Mouse (Mus musculus): Measurements from ENCODE around the gene Agbl5.

Gene Agbl5

DNA sequence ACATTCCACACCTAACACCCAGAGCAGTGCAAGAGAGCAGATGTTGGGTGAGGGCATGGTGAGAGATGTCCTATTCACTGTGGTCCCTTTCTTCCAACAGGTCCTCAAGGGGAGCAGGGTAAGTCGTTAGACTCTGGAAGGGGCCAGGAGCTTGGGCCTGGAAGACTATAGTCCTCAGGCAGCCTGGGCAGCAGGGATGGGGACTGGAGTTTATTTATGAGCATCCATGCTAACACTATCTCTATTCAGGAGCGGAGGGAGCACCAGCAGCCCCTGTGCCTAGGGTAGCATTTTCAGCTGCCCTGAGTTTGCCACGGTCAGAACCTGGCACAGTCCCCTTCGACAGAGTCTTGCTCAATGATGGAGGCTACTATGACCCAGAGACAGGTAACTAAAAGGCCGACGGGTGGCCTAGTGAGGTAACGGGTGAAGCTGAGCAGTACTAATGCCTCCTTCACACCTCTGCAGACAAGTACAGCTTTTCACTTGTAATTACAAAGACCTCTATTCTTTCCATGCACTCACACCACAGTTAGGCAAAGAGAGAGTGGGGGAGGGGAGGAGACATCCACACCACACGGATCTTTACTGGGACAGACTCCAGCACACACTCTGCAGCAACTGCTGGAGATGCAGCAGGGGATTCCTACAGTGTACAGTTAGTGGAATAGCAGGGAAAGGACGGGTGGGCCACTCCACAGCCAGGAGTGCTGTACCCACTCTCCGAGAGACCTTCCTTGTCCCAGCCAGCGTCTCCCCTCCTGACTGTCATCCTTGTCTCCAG lies 31.5 kb downstream of the Agbl5 start:
- DNase-seq (ENCODE audit: low read depth, low spot score) = no peak

DNA sequence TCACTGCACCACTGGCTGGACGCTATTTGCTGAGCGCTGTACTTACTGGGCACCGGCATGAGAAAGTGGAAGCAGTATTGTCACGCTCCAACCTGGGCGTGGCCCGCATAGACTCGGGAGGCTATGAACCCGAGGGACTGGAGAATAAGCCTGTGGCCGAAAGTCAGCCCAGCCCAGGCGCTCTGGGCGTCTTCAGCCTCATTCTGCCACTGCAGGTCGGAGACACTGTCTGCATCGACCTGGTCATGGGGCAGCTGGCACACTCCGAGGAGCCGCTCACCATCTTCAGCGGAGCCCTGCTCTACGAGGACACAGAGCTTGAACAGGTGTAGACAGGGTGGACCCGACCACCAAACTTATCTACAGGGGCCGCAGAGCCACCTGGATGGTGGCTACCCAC lies 32.1 kb downstream of the Agbl5 start:
- DNase-seq (ENCODE audit: low read depth, low spot score) = no peak

DNA sequence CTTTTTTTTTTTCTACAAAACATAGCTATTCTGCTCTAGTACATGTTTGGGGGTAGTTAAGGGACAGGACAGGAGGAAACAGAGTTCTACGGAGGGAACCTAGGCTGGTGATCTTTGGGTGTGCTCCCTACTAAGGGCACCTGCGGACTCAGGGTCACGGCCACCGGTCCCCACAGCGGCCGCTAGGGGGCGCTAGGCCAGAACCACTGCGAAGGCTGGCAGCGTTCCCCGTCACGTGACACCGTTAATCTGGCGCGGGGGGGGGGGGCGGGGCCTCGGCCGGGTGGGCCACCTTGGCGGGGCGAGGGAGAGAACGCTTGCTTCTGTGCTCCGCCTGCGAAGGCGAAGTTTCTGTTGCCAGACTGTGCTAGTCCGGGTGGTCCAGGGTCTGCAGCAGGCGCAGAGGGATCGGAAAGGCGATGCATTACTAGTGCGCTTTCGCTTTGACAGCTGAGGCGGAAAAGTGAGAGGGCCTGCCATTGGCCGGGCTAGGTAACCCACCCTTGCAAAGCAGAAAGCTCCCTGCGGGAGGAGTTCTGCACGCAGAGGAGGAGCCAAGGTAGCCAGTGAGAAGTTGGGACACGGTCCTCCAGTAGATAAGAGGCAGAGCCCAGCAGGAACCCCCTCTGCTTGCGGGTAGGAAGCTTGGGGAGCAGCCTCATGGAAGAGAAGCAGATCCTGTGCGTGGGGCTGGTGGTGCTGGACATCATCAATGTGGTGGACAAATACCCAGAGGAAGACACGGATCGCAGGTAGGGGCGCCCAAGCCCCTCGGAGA lies 33.0 kb downstream of the Agbl5 start, which contains the start of gene Khk:
Khk (plus strand) TSS at position 176 of the 778 bp plus-strand sequence.
- peak; percentile 86 for DNase-seq (ENCODE audit: low read depth, low spot score)

DNA sequence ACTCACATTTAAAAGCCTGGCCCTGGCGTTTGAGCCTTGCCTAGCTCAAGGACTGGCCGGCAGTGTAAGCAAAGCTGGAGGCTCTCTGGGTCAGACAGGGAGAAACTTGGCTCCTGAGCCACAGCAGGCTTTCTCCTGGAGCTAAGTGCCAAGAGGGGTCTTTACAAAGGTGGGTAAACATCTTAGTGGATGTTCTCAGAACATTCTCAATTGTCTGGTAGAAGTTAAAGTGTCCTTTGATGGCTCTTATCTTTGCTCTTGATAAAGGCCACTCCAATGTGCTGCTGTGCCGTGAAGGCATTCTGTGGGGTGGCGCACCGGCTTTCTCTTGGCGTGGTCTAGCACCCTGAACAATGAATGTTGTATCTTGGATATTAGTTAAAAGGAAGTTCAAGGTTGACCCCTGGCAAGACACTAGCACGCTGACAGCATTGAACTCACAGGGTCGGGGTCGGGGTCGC lies 34.1 kb downstream of the Agbl5 start:
- DNase-seq (ENCODE audit: low read depth, low spot score) = no peak

DNA sequence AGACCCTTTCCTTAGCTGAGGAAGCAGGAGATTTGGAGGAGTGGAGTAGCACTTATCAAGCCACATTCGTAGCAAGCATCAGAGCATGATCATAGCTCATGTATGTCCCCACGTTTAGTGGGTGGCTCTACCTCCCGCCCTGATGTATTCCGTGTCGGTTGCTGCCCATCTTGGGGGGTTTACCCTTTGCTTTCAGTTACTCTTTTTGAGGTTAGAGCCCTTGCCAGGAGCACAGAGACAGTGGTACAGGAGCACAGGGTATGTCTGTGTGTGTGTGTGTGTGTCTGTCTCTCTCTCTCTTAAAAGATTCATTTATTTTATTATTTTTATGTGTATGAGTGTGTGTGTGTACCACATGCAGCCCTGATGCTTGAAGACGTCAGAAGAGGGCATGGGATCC lies 34.6 kb downstream of the Agbl5 start:
- DNase-seq (ENCODE audit: low read depth, low spot score) = no peak

DNA sequence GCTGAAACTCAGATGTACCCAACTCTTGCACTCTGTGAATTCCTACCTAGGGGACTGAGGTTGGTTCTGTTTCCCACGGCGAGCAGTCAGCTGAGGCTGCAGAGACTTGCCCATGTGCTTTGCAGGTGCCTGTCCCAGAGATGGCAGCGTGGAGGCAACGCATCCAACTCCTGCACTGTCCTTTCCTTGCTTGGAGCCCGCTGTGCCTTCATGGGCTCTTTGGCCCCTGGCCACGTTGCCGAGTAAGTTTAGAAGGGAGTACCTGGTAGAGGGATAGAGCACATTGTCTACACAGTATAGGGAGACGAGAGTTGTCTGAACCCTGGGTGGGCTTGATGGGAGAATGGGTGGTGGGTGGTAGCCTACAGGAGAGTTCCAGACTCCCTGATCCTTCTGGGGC lies 36.1 kb downstream of the Agbl5 start:
- DNase-seq (ENCODE audit: low read depth, low spot score) = no peak

DNA sequence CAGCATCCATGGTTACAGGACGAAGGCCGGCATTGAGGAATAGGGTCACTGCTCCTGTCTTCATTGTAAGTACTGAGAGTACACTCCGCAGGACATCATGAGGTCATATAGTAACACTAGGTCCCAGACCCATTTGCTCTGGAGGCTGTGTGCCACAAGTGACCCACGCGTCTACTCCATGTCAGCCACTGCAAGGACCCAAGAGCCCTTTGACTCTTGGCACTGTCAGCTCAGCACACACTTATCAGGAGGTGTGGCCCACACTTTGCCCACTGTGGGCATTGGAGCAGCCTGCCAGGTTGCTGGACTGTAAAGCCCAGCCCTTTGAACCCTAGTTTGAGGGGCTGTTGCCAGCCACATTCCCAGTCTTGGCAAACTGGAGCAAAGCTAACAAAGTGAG lies 36.7 kb downstream of the Agbl5 start:
- no peak for DNase-seq (ENCODE audit: low read depth, low spot score)

DNA sequence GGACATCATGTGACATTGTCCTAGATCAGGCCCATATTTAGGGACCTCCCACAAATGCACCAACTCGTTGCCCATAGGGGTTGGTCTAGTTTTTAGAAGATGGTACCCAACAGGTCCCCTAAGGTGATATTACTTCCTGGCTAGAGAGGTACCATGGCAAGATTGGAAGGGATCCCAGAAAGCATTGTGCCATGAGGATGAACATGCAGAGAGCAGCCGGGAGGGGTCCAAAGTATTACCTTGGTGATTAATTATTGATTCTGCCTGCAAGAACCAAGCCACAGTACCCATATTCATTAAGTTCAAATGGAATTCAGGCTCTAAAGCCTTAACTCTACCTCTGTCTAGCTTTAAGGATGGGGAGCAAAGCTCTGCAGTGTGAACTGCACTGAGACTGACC lies 37.6 kb downstream of the Agbl5 start:
- no peak for DNase-seq (ENCODE audit: low read depth, low spot score)

DNA sequence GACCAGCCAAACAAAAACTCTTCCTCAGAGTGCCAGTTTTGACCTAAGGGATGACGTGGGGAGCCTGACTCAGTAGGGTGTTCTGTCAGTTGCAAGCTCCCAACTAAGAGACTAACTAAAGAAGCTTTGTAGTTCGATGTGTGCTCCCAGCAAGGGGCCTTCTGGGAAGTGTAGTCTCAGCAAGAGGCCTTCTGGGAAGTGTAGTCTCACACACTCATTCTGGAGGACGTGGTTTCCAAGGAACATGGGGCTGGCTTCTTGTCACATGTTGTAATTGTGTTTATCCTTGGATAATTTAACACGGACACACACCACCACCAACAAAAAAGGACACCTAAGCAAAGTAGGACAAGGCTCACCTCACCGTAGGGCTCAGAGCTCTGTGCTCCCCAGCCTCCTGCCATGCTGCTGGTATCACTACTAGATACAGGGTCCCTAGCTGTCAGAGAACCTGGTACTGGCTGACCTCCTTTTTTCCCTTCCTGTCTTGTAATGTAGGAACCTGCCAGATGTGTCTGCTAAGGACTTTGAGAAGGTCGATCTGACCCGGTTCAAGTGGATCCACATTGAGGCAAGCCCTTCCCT lies 39.5 kb downstream of the Agbl5 start:
- no peak for DNase-seq (ENCODE audit: low read depth, low spot score)

DNA sequence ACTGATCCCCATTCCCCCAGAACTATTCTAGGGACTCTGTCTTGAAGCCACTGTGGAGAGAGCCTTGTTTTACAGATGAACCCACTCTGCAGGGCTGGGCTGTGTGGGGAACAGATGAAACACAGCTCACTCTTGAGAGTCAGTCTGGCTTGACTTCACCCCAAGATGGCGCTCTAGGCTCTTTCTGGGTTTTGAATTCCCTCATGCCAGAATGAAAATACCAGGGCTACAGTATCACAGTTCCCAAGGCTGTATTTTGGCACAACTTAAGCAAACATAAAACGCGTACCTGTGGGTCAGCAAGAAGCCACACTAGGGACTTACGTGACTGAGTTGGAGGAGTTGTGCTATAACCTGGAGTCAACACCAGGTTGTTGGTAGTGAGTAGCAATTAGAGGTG lies 41.6 kb downstream of the Agbl5 start:
- no peak for DNase-seq (ENCODE audit: low read depth, low spot score)

DNA sequence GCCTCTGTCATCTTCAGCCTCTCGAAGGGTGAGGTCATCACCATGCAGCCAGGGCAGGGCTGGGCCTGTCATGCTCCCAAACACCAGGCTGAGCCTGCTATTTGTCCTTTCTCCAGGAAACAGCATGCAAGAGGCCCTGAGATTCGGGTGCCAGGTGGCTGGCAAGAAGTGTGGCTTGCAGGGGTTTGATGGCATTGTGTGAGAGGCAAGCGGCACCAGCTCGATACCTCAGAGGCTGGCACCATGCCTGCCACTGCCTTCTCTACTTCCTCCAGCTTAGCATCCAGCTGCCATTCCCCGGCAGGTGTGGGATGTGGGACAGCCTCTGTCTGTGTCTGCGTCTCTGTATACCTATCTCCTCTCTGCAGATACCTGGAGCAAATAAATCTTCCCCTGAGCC lies 42.4 kb downstream of the Agbl5 start:
- DNase-seq (ENCODE audit: low read depth, low spot score) = no peak

DNA sequence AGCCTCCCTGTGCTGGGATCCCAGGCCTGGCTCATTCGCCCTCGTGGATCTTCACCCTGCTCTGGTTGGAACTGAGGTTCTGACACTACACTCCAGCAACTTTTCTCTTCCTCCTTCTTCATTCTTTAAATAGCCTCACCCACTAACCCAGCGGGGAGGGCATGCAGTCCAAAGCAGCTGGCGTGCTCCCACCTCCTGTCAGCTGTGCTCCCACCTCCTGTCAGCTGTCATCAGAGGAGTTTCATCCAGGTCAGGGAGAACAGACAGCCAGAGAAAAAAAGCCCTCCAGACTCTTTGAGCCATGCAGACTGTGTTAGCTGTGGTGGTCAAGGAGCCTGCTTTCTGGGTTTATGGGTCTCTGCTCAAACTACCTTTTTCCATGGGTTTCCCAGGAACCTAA lies 42.9 kb downstream of the Agbl5 start:
- DNase-seq (ENCODE audit: low read depth, low spot score) = no peak

DNA sequence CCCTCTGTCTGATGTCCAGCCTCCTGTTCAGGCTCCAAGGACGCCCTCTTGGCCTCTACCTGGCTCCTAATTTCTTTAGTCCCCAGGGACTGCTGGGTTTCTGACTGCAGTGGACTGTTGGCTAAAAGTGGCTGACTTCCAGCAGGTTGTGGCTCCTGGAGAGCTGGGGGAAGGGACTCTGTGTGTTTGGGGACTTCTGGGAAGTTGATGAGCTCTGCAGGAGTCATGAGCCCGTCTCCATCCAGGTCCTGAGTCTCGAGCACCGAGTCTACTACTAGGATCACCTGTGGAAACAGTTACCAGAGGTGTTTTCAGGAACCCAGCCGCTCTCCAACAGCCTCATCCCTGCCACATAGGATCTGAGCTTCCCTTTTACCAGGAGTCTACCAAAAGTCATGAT lies 45.2 kb downstream of the Agbl5 start:
- DNase-seq (ENCODE audit: low read depth, low spot score) = no peak

DNA sequence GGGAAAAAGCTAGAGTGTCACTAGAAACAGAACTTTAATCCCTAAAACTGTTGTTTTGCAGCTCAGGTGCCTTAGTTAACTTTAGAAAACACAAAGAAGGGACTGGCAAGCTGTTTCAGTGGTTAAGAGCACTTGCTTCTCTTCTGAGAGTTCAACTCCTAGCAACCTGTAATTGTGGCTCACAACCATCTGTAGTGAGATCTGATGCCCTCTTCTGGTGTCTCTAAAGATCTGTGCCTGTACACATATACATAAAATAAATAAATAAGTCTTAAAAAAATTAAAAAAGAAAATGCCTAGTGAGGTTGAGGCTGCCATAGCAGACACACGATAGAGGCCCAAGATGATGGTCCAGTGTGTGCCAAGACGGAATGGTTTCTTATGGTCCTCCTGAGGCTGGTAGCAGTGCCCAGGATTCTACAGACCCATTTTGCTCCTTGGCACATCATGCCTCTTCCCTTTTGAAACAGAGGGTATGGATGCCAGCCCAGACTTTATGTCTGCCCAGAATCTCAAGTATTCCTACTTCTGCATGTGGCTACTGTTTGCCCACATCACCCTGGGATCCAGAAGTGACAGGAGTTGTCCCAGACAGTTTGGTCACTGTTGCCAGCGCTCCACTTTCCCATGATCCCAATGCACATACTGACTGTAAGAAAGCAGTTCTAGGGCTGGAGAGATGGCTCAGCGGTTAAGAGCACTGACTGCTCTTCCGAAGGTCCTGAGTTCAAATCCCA lies 46.4 kb downstream of the Agbl5 start:
- no peak for DNase-seq (ENCODE audit: low read depth, low spot score)

DNA sequence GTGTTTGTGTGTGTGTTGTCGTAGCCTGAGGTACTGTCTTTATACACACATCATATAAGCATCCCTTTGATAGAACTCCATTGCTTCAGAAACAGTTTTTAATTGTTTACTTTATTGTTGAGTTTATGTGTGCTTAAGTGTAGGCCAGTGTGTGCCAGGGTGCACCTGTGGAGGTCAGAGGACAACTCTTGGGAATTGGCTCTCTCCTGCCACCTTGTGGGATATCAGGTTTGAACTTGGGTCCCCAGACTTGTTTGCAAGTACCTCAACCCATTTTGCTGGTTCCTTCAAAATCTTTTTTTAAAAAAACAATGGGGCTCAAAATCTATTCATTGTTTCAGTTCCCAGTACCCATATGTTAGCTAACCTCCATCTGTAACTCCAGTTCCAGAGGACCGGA lies 54.5 kb downstream of the Agbl5 start:
- no peak for DNase-seq (ENCODE audit: low read depth, low spot score)

DNA sequence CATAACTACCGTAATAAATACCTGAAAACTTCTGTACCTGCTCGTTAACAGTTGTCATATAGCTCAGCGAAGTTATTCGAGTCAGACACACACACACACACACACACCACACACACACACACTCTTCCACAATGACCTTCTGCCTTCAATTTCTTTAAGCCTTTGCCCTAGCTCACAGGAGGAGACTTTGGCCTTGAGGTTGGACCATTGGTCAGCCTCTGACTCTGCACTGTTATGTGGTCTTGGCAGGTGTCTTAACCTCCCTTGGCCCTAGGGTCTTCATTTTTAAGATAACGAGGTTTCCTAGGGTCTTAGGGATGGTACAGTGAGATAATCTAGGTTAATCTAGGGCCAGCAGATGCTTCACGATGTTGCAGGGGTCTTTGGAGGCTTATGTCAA lies 55.9 kb downstream of the Agbl5 start:
- DNase-seq (ENCODE audit: low read depth, low spot score) = no peak

DNA sequence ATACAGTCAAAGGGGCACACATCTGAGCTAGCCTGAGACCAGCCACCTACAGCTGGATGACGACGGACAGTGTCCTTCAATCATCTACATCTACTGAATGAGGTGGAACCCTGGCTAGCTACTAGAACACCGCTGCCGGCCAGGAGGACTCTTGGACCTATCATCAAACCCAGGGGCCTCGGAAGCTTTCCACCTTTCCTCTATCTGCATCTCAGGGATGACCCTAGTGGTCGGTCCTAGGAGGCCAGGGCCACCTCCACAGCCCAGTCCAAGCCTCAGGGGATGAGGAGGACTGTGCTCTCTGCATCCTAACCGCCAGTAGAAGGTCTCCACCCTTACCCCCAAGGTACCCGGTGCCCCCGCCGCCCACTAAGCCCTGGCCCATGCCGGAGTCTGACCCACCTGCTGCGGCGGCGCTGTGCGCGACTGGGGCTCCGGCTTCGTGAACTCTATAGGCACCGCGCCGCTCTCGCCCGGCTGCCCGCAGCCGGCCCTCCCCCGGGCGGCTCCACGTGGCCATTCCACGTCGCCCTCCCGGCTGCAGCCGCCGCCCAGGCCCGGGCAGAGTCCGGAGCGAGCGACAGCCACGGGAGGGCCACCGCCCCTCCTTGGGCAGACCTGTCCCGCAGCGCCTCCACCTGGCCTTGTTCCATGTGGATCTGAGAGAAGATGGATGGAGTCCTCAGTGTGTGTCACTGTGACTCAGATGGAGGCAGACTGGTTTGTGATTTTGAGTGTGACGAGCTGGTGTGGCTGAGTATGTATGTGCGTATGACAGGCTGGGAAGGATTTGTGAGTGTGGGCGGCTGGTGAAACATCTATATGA lies 56.7 kb downstream of the Agbl5 start, which contains the start of gene Cgref1:
Cgref1 (minus strand) TSS at position 636 of the 826 bp plus-strand sequence.
- no peak for DNase-seq (ENCODE audit: low read depth, low spot score)

DNA sequence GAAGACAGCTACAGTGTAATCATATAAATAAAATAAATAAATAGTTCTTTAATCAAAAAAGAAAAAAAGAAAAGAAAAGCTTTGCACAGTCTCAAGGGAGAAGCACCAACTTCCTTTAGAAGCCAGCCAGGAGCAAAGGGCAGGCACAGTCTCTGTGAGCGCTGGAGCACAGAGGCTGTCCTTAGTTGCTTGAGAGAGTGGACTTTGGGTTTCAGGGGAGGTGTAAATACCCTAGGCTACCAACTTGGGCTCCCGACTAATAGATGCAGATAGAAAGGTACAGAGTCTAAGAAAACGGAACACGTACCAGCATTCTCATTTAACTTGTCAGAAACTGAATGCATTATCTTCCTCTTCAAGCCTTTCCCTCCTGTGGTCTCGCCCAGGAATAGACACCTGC lies 60.1 kb downstream of the Agbl5 start:
- DNase-seq (ENCODE audit: low read depth, low spot score) = no peak

DNA sequence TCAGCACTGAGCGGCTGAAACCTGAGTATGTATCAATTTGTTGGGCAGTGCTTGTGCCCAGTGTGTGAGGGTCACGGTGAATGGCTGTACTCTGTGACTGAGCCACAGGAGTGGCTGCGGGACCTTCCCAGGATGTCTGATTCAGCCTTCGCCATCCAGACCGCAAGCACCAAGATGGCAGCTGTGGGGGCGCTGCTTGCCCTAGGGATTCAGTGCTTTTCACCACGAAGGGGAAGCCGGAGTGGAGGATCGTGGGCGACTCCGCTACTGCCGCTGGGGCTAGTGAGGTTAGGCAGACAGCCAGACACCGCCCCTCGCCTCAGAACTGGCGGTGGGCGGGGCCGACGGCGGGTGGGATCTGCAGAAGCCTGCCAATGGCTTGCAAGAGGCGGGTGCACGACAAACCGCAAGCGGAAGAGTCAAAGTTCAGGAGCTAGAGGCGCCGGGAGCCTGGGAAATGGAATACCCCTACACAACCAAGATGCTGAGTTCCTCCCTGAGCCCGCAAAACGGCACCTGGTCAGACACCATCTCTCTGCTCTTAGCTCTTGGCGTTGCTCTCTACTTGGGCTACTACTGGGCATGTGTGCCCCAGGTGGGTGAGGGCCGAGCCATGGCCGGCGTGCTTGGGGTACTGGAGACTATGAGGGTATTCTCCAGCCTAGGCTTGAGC lies 61.3 kb downstream of the Agbl5 start:
- DNase-seq (ENCODE audit: low read depth, low spot score) = no peak

DNA sequence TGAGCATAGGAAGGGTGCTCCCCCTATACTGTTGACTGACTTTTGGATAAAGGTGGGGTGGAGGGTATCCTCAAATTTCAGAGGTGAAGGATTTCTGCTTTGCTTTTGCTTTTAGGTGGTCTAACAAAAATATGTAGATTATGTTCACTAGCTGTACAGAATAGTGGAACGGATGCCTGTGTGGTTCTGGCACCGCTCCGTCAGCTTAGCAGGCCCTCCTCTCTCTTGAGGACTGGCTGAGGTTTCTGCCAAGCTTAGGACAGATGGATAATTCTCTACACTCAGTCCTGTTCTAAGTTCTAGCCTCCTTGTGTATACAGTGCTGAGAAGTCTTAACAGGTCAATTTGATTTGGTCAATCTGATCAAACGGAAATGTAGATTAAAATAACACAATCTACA lies 62.0 kb downstream of the Agbl5 start:
- DNase-seq (ENCODE audit: low read depth, low spot score) = no peak
